Mouse (Mus musculus): Measurements from ENCODE around the gene Hexim1. TPM values are rescaled to one million over a fixed set of nuclear protein-coding genes. Genes with fewer than 3 reads are reported as not detected.

Gene Hexim1
- total RNA-seq, 1 experiment = 29.1 TPM

- no peak overlapping the region for H3K4me3 ChIP-seq (ENCODE audit: insufficient read depth in 1 of 2, low read depth in 1 of 2, low read length in 2 of 2, poor library complexity in 1 of 2, severe bottlenecking in 1 of 2)
- H3K36me3 ChIP-seq (ENCODE audit: control insufficient read depth, insufficient read depth, low read length, poor library complexity, severe bottlenecking) = no peaks in the 10 kb centered on the region
- no peaks in the 10 kb centered on the region for H3K9me3 ChIP-seq (ENCODE audit: control insufficient read depth, insufficient read depth, low read depth, low read length)
- in situ Hi-C loops (cut with MboI; ENCODE audit: low sequenced_read_pairs in 2 of 2, unreplicated experiment in 2 of 2) = no loop called here
- H3K9ac ChIP-seq (ENCODE audit: insufficient read depth, low read depth, low read length, poor library complexity, severe bottlenecking) = 0 out of 2 replicates have a peak overlapping the region, but pooled peaks have one; percentile 17
- TF ChIP-seq HCFC1 (IDR thresholded peaks at IDR 0.05; ENCODE audit: borderline replicate concordance, insufficient read depth, low read length) = no peak
- TF ChIP-seq ZC3H11A (IDR thresholded peaks at IDR 0.05; ENCODE audit: borderline replicate concordance, low read depth, low read length) = no peak
- TF ChIP-seq ZNF384 (IDR thresholded peaks at IDR 0.05; ENCODE audit: low read depth, low read length) = no peak
- TF ChIP-seq MAFK (IDR thresholded peaks at IDR 0.05; ENCODE audit: insufficient read depth, low read depth, low read length) = no peak
- no peak for TF ChIP-seq CHD2 (IDR thresholded peaks at IDR 0.05; ENCODE audit: low read depth, low read length)
- DNase-seq (ENCODE audit: low read depth, low spot score) = no peak
- H3K4me1 ChIP-seq (ENCODE audit: control insufficient read depth in 2 of 2, insufficient read depth in 2 of 2, low read length in 2 of 2, poor library complexity in 1 of 2) = peaks cover 0 to 26% of the 10 kb centered on the region in 2 experiments; a peak in 2 of 4 replicates
- H3K27ac ChIP-seq (ENCODE audit: insufficient read depth, low read depth, low read length, poor library complexity, severe bottlenecking) = no peak overlapping the region
These were observed 10.2 kb upstream of the Hexim1 start for GRCm38 (mm10) chr11:103105810-103106209.

- H3K27ac ChIP-seq (ENCODE audit: insufficient read depth, low read depth, low read length, poor library complexity, severe bottlenecking) = no peak overlapping the region
- no peak for TF ChIP-seq ZC3H11A (IDR thresholded peaks at IDR 0.05; ENCODE audit: borderline replicate concordance, low read depth, low read length)
- no peak for TF ChIP-seq MAFK (IDR thresholded peaks at IDR 0.05; ENCODE audit: insufficient read depth, low read depth, low read length)
- no peak for TF ChIP-seq ZNF384 (IDR thresholded peaks at IDR 0.05; ENCODE audit: low read depth, low read length)
- TF ChIP-seq CHD2 (IDR thresholded peaks at IDR 0.05; ENCODE audit: low read depth, low read length) = no peak
- TF ChIP-seq HCFC1 (IDR thresholded peaks at IDR 0.05; ENCODE audit: borderline replicate concordance, insufficient read depth, low read length) = no peak
- no peaks in the 10 kb centered on the region for H3K36me3 ChIP-seq (ENCODE audit: control insufficient read depth, insufficient read depth, low read length, poor library complexity, severe bottlenecking)
- H3K4me3 ChIP-seq (ENCODE audit: insufficient read depth in 1 of 2, low read depth in 1 of 2, low read length in 2 of 2, poor library complexity in 1 of 2, severe bottlenecking in 1 of 2) = no peak overlapping the region
- DNase-seq (ENCODE audit: low read depth, low spot score) = peak; percentile 81
- peaks cover 0 to 26% of the 10 kb centered on the region in 2 experiments; a peak in 3 of 4 replicates for H3K4me1 ChIP-seq (ENCODE audit: control insufficient read depth in 2 of 2, insufficient read depth in 2 of 2, low read length in 2 of 2, poor library complexity in 1 of 2)
- H3K9ac ChIP-seq (ENCODE audit: insufficient read depth, low read depth, low read length, poor library complexity, severe bottlenecking) = no peak overlapping the region; the same call in 1 of the 2 replicates
- no peaks in the 10 kb centered on the region for H3K9me3 ChIP-seq (ENCODE audit: control insufficient read depth, insufficient read depth, low read depth, low read length)
- in situ Hi-C loops (cut with MboI; ENCODE audit: low sequenced_read_pairs in 2 of 2, unreplicated experiment in 2 of 2) = no loop called here
These were observed 9.6 kb upstream of the Hexim1 start for GRCm38 (mm10) chr11:103106386-103106785.

GRCm38 (mm10) chr11:103111301-103111700 is 4.7 kb upstream of the Hexim1 start:
- no peak for DNase-seq (ENCODE audit: low read depth, low spot score)
- Histone ChIP-seq H3K27ac (ENCODE audit: insufficient read depth, low read depth, low read length, poor library complexity, severe bottlenecking) (peak overlapping the region; percentile 82), H3K4me3 (ENCODE audit: insufficient read depth in 1 of 2, low read depth in 1 of 2, low read length in 2 of 2, poor library complexity in 1 of 2, severe bottlenecking in 1 of 2) (peak overlapping the region; percentile 52 to 59), H3K9me3 (ENCODE audit: control insufficient read depth, insufficient read depth, low read depth, low read length) (no peaks in the 10 kb centered on the region), H3K4me1 (ENCODE audit: control insufficient read depth in 2 of 2, insufficient read depth in 2 of 2, low read length in 2 of 2, poor library complexity in 1 of 2) (peaks cover 2 to 10% of the 10 kb centered on the region in 2 experiments; a peak in 3 of 4 replicates), H3K36me3 (ENCODE audit: control insufficient read depth, insufficient read depth, low read length, poor library complexity, severe bottlenecking) (no peaks in the 10 kb centered on the region), H3K9ac (ENCODE audit: insufficient read depth, low read depth, low read length, poor library complexity, severe bottlenecking) (peak overlapping the region; percentile 71)
- in situ Hi-C loops (cut with MboI; ENCODE audit: low sequenced_read_pairs in 2 of 2, unreplicated experiment in 2 of 2) = no loop called here
- TF ChIP-seq HCFC1 (IDR thresholded peaks at IDR 0.05; ENCODE audit: borderline replicate concordance, insufficient read depth, low read length) (no peak), ZNF384 (IDR thresholded peaks at IDR 0.05; ENCODE audit: low read depth, low read length) (no peak), MAFK (IDR thresholded peaks at IDR 0.05; ENCODE audit: insufficient read depth, low read depth, low read length) (no peak), CHD2 (IDR thresholded peaks at IDR 0.05; ENCODE audit: low read depth, low read length) (no peak), ZC3H11A (IDR thresholded peaks at IDR 0.05; ENCODE audit: borderline replicate concordance, low read depth, low read length) (no peak)

- in situ Hi-C loops (cut with MboI; ENCODE audit: low sequenced_read_pairs in 2 of 2, unreplicated experiment in 2 of 2) = no loop called here
- no peak for TF ChIP-seq ZNF384 (IDR thresholded peaks at IDR 0.05; ENCODE audit: low read depth, low read length)
- peak; percentile 26; the same call in 1 of the 2 replicates for TF ChIP-seq HCFC1 (IDR thresholded peaks at IDR 0.05; ENCODE audit: borderline replicate concordance, insufficient read depth, low read length)
- Histone ChIP-seq H3K27ac (ENCODE audit: insufficient read depth, low read depth, low read length, poor library complexity, severe bottlenecking) (peak overlapping the region; percentile 82), H3K4me1 (ENCODE audit: control insufficient read depth in 2 of 2, insufficient read depth in 2 of 2, low read length in 2 of 2, poor library complexity in 1 of 2) (peaks cover 2 to 5% of the 10 kb centered on the region in 2 experiments; a peak in 3 of 4 replicates), H3K9ac (ENCODE audit: insufficient read depth, low read depth, low read length, poor library complexity, severe bottlenecking) (peak overlapping the region; percentile 71), H3K9me3 (ENCODE audit: control insufficient read depth, insufficient read depth, low read depth, low read length) (no peaks in the 10 kb centered on the region), H3K4me3 (ENCODE audit: insufficient read depth in 1 of 2, low read depth in 1 of 2, low read length in 2 of 2, poor library complexity in 1 of 2, severe bottlenecking in 1 of 2) (peak overlapping the region; percentile 52 to 59), H3K36me3 (ENCODE audit: control insufficient read depth, insufficient read depth, low read length, poor library complexity, severe bottlenecking) (no peaks in the 10 kb centered on the region)
- DNase-seq (ENCODE audit: low read depth, low spot score) = no peak
These were observed 4.0 kb upstream of the Hexim1 start for GRCm38 (mm10) chr11:103111881-103112551.
